Mouse (Mus musculus): ENCODE data around the gene Gmnc. TPM values are rescaled to one million over a fixed set of nuclear protein-coding genes. Genes with fewer than 3 reads are reported as not detected.

Gene Gmnc
- not detected in 2 replicates for polyA plus RNA-seq (2012; rRNA removed)

DNA sequence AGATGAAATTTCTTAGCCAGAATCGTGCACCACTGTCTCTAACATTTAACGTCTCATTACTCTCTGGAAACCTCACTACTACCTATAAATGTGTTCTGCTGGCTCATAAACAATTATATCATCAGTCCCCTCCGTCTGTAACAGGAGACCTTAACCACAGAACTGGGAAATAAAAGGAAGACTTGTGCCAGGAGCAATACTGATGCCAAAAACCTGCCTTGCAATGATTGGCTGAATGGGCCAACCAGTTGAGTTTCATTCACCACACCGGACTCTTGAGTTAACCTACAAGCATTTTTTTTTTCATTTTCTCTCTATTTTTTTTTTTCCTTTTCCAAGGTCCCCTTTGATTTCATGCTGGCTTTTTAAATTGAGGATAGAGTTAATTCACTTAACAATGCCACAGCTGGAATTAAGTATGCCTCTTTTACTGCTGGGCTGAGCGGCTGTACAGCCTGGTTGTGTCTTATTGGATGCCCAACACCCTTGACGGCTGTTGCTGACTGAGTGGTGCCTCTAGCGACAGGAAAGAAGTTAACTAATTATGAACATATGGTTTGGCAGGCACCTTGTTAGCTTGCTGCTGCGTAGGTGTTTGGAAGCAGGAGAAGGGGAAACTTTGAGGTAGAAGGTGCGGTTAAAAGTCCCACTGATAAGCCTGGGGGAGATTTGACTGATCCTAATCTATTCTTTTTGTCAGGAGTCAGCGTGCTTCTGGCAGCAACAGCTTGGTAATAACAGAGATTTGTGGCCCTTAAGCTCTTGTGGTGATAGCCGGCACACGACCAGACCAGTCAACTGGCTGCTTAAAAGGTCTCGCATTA, at the start of gene Gmnc:
Gmnc (minus strand) TSS at position 176 of the 824 bp plus-strand sequence.
- 53% methylated on average over 13 of the region's 13 CpGs for WGBS
- DNase-seq (ENCODE audit: low read depth, low spot score), result no peak

DNA sequence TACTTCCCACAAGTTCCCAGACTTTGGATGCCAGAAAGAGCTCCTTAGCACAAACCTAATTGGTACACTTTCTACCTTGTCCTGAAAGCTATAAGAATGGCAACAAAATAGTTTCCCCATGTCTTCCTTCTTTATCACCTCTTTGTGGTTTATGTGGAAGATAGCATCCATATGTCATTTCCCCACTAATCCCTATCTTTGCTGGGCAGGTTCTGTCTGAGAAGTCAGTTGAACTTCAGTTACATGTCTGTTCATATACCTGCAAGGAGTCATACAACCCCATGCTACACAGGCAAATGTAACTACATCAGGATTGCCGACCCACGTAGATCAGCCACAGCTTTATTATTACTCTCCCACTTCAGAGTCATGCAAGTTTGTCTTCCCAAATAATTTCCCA, 35.8 kb upstream of the Gmnc start:
- no peak for DNase-seq (ENCODE audit: low read depth, low spot score)
- 88% methylated on average over 2 of the region's 2 CpGs for WGBS

DNA sequence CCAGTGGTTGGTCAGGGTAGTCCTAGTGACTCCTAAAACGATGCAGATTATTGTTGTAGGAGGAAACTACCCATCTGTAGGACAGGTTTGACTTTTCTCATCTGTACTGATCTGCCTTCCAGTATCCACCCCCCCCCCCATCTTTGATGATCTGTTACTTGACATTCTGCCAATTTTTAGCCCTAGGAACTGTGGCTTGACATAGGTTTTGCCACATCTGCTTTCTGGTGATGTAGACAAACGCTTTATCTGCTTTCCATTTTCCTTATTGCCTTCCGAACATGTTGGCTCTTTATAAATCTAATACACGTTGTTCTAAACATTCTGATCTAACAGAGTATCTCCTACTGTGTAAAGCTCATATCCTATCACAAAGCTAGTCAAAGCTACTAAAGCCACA, 34.8 kb upstream of the Gmnc start:
- WGBS, result 84% methylated on average over 4 of the region's 4 CpGs
- no peak for DNase-seq (ENCODE audit: low read depth, low spot score)

DNA sequence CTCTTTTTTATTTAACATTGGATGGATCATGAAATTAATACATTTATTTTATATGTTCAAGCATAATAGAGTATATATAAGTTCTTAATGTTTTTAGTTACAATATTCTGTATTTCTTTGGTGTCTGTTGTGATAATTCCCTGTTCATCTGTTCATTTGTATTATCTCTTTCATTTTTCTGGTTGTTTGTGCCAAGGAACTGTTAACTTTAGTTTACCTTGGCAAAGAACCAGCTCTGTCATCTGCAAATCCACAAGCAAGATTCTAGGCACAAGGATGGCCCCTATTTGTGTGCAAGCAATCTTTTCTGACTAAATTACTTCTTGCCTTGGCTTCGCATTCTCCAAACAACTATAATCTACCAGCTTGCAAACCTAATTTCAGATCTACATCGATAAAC, 31.3 kb upstream of the Gmnc start:
- WGBS, result 86% methylated on average over 2 of the region's 2 CpGs
- no peak for DNase-seq (ENCODE audit: low read depth, low spot score)

DNA sequence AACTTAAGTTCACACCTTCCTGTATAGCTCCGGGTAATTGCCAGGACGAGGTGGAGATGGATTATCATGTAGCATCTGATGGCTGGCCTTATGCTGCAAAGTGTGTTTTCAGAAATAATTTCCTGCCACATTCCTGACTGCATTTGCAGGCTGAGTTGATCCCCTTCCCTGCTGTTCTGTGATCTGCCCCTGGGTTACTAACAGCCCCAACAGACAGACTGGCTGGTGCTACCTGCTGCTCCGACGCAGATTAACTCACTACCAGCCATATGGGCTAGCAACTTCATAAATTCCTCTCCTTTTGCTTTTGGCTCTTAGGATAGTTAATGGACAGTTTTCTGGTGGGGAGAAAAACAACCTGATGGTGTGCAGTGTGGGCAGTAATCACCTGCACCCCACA, 25.9 kb upstream of the Gmnc start:
- 56% methylated on average over 4 of the region's 4 CpGs for WGBS
- no peak for DNase-seq (ENCODE audit: low read depth, low spot score)

DNA sequence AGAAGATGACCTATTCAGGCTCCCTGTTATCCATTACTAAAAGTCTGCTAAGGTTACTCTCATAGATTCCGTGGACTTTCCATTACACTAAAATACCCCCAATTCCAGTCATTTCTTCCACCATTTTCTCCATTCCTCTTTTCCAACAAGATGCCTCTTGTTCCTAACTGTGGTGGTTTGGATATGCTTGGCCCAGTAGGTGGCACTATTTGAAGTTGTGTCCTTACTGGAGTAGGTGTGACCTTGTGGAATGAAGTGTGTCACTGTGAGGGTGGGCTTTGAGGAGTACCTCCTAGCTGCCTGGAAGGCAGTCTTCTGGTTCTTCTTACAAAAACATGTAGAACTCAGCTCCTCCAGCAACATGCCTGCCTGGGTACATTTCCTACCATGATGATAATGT, 11.3 kb upstream of the Gmnc start:
- DNase-seq (ENCODE audit: low read depth, low spot score), result no peak
- 86% methylated on average over 1 of the region's 1 CpGs for WGBS

DNA sequence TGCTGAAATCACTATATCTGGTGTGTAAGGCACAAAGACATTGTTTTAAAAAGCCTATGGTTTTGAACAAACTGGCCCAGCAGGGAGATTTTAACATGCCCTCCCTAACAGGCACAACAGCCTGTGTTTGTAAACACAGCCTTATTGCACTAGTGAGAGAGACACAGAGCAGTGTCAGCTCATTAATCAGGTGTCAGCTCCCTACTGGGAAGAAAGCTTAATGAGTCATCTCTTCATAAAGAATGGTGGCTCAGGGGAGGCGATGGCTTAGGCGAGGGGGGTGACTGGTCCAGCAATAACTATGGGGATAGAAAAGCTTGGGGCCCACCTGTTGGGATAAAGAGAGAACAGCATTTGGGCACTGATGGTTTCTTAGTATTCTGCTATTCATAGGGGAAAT, 8.1 kb upstream of the Gmnc start:
- no peak for DNase-seq (ENCODE audit: low read depth, low spot score)
- 18% methylated on average over 2 of the region's 2 CpGs for WGBS

DNA sequence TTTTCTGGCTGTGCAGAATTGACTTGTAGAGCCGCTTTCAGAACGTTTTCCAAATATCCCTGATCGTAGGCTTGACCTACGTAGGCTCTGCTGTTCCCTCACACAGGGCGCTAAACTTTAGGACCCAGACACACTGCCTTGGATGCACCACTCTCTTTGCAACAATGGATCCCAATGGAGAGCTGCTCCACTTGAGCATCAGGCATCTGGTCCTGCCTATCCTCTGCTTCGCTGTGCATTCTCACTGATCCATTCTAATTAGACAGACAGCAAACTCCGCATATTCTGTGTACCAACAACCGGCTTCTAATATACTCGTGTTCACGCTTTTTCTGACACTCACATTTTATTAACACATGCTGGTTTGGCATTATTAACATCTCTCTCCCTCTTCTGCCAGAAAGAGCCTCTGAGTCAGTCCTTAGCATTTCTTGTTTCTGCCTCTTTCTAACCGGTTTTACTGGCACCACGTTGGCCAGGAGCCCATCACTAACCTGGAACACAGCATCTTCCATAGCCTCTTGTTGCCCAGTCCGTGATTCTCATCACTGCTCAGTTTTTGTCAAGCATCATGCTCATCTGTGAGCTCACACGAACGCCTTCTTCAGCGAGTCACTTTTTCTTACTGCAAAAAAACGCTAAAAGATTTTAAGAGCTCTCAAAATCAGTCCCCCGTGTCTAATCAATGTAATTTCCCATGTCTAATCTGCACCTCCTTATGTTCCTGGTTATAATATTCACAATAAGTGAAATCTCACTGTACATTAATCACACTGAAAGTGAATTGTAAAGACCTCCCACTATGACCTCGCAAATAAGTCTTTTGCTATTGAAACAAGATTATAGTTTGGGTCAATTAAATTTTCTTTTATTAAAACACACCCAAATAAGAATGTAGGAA, 1.8 kb downstream of the Gmnc start:
- WGBS, result 76% methylated on average over 19 of the region's 19 CpGs
- no peak for DNase-seq (ENCODE audit: low read depth, low spot score)

DNA sequence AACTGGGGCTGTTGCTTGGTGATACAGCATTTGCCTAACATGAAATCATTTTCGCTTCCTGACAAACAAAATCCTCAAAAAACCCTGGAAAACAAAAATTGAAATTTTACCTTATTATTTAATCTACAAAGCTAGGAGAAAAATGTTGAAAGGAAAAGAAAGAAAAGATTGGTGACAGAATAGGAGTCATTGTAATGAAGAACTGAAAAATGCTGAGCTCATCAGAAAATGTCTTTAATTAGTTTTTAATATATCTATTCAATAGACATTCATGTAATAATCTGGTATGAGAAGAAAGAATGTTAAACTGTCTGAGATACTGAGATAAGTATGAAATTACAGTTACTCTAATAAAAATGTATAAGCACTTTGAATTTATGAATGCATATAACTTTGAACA, 3.3 kb downstream of the Gmnc start:
- DNase-seq (ENCODE audit: low read depth, low spot score), result no peak
- 75% methylated on average over 1 of the region's 1 CpGs for WGBS

DNA sequence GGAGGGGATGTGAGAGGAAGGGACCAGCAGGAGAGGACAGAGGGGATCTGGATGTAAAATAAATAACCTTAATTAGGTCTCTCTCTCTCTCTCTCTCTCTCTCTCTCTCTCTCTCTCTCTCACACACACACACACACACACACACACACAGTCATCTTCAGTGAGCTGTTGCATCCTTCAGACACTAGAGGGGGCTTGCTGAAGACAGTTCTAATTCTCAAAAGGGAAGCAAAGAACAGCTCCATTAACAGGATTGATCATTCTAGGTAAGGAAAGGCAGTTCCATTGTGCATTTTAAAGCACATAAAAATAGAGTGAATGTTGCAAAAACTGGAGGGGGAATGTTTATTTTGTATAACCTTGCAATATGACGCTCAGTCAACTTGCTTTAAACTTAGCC, 5.7 kb downstream of the Gmnc start:
- DNase-seq (ENCODE audit: low read depth, low spot score), result no peak
- 69% methylated on average over 1 of the region's 1 CpGs for WGBS

DNA sequence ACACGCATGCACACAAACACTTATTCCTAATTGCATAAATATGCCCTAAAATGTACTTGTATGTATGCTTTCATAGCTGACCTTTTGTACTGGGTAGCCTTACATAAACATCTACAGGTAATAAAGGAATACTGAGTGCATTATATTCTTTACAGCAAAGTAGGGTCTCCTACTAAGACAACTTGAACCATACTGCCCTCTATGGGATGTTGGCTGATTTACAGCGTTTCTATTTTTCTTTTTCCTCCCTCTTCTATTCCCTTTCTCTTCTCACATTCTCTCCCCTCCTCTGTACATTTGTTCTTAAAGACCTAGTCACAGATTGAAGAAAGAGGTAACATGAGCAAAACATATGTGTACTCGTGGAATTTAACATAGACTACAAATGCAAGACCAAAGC, 9.3 kb downstream of the Gmnc start:
- no peak for DNase-seq (ENCODE audit: low read depth, low spot score)

DNA sequence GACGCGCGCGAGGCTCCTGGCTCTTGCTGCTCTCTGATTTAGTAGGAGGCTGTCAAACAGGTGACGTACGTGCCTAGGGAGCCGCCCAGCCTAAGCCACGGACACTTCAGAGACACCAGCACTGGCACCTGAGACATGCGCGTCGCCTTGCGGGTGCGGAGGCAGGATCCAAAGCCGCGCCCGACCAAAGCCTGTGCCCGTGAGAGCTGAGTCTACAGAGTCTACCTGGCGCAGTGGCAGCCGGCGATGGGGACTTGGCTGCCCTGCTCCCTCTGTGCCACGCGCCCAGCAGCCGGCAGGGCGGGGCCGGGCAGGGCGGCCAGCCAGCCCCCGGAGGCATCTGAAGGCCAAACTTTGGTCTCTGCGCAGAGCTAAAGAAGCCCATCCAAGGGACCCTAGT, 23.5 kb downstream of the Gmnc start:
- DNase-seq (ENCODE audit: low read depth, low spot score), result no peak
- 4% methylated on average over 28 of the region's 28 CpGs for WGBS

More for the DNA sequence above, 9.3 kb downstream of the Gmnc start:
- WGBS, result 34% methylated on average over 3 of the region's 3 CpGs

DNA sequence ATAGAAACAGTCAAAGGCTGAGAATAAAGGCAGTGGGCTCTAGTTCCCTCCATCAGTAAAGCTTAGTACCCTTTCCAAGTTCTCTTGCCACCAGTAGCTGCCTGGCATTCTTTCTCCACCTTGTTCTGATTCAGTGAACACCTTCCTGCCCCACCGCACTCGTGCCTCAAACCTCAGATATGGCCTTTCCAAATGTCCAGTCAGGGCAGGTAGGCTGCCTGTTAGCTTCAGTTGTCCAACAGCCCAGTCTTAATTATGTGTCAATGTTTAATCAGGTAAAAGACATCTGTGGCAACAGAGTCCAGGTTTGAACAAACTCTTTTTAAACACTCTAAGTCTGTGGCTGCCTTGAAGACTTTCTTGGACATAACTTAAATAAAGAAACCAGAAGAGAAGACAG, 24.6 kb downstream of the Gmnc start:
- 73% methylated on average over 2 of the region's 2 CpGs for WGBS
- no peak for DNase-seq (ENCODE audit: low read depth, low spot score)

DNA sequence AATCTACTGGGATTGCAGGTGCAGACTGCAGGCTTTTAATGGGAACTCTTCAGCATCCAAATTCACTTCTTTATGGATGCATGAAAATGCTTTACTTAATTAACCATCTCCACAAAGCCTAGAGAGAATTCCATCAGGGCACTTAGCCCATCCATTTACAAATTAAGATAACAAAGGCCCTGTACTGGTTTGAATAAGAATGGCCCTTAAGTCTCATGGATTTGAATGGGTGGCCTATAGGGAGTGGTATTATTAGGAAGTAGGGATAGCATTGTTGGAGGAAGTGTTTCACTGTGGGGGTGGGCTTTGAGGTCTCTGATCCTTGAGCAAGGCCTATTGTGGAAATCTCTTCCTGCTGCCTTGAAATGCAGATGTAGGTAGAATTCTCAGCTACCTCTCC, 29.5 kb downstream of the Gmnc start:
- no peak for DNase-seq (ENCODE audit: low read depth, low spot score)

DNA sequence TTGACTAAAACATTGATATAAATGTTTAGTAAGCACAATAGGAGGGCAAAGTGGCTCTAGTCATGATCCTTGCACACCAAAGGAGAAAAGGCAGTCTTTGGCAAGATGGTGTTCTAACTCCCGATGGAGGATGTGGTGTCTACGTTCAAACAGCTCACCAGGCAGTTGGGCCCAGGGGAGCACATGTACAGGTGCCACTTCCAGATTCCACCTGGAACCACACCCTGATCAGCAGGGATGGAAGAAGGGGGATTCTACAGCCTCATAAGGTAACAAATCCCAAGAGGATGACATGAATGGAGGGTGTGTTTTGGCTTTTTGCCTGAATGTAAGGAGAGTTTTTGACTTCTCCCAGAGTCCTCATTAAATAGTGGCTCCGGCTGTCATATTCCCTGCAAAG, 39.9 kb downstream of the Gmnc start:
- WGBS, result 73% methylated on average over 3 of the region's 3 CpGs
- no peak for DNase-seq (ENCODE audit: low read depth, low spot score)

DNA sequence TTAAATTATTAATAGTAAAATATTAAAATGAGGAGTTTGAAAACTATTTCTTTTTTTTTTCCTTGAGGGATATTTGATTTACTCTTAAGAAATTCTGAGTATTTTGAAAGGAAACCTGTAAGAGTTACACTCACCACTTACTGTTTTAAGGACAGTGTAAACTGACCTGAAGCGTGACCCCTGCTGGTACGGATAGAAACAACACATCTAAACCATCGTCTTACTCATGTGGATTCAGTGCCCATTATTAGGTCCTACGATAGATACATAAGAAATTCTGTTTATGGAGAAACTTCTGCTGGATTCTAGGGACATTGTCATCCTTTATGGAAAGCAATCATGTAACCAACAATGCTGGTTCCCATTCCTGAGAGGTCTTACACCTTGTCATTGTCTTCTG, 41.2 kb downstream of the Gmnc start:
- DNase-seq (ENCODE audit: low read depth, low spot score), result no peak

DNA sequence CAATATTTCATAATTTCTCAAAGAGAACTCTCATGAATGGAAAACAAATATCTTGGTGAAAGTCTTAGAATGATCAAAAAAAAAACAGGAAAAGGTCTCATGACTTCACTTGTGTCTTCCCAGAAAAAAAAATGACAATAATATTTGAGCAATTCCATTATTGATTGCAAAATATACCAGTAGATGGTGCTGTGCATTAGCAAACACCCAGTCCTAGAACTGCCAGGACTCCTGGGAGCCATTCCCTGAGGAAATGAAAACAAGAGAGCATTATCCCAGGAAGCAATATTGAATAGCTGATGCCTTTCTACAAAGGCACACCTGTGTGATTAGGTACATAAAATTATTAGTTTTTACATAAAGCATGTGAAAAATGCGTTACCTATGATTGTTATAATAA, 87.5 kb downstream of the Gmnc start:
- no peak for DNase-seq (ENCODE audit: low read depth, low spot score)
- 69% methylated on average over 1 of the region's 1 CpGs for WGBS

More for the DNA sequence above, 41.2 kb downstream of the Gmnc start:
- 34% methylated on average over 4 of the region's 4 CpGs for WGBS

DNA sequence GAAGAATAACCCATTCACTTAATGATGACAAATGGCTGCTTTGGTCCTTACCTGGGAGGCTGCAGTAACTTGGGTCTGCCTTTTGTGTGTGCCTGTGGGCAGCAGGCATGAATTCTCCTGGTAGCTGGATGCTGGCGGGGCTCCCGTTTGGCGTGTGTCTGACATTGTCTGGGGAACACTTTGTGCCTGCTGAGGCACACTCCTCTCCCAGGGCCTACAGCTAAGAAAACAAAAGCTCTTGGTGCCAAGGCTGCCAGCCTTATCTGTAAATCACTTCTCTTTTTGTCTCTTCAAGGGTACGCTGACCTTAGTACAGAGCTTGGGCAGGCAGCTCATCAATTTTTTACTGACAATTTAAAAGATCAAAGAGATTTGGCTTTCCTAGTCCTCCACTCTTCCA, 90.0 kb downstream of the Gmnc start:
- no peak for DNase-seq (ENCODE audit: low read depth, low spot score)
- 37% methylated on average over 4 of the region's 4 CpGs for WGBS

DNA sequence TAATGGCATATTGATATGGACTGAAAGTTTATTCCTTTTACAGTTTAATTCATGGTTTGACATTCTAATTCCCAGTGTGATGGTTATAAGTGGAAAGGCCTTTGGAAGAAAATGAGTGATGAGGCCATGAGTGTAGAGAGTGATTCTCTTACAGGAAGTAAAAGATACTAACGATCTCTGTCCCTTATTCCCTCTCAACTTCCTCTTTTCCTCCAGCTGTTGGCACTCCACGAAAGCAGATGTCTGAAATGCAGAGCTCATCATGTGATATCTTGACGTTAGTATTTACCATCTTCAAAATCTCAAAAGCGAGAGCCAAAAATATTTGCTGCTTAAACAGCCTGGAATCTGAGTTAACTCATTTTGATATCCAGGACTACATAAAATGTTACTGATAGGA, 105.1 kb downstream of the Gmnc start:
- no peak for DNase-seq (ENCODE audit: low read depth, low spot score)
- WGBS, result 59% methylated on average over 4 of the region's 4 CpGs

DNA sequence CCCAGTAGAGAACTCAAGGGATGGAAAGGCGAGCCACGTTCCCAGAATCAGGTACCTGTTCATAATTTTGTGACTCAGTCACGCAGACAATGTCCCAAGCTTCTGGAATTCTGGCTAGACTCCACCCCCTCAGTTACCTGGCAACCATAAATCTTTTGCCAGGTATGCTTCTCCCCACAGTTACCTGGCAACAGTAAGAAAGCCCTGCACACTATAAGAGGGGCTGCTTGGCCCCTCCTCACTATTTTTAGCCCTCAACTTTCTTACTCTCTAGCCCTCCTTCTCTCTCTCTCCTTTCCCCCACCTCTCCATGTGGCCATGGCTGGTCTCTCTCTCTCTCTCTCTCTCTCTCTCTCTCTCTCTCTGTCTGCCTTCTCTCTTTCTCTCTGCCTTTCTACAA, 114.6 kb downstream of the Gmnc start:
- WGBS, result 52% methylated on average over 3 of the region's 3 CpGs
- DNase-seq (ENCODE audit: low read depth, low spot score), result no peak
